Mouse (Mus musculus): ENCODE measurements at regions not wholly inside any gene's neighbourhood (a gene's known extent, or its start where the extent isn't known, plus 50 kb on each side); places are given as distances from the start of the nearest gene placed in this dataset.

- WGBS = 77% methylated on average over 11 of the region's 11 CpGs
- no peak overlapping the region for H3K4me3 ChIP-seq (ENCODE audit: insufficient read depth, low read depth, low read length)
- no peak for TF ChIP-seq POLR2A (IDR thresholded peaks at IDR 0.05; ENCODE audit: insufficient read depth, low read depth, low read length)
- TF ChIP-seq CTCF (IDR thresholded peaks at IDR 0.05; ENCODE audit: insufficient read depth, low read depth, low read length) = no peak
- H3K27ac ChIP-seq (ENCODE audit: insufficient read depth, low read depth, low read length) = no peak overlapping the region
- 0 out of 2 replicates have a peak, but pooled peaks cover 2% of the 10 kb centered on the region for H3K4me1 ChIP-seq (ENCODE audit: control insufficient read depth, insufficient read depth, low read length)
These were observed 57.7 kb upstream of the Atrnl1 start for GRCm38 (mm10) chr19:57552964-57553740.

GRCm38 (mm10) chr19:57554086-57554485, 56.7 kb upstream of the Atrnl1 start:
- Histone ChIP-seq H3K27ac (ENCODE audit: insufficient read depth, low read depth, low read length) (no peak overlapping the region), H3K4me3 (ENCODE audit: insufficient read depth, low read depth, low read length) (no peak overlapping the region), H3K4me1 (ENCODE audit: control insufficient read depth, insufficient read depth, low read length) (0 out of 2 replicates have a peak, but pooled peaks cover 2% of the 10 kb centered on the region)
- TF ChIP-seq POLR2A (IDR thresholded peaks at IDR 0.05; ENCODE audit: insufficient read depth, low read depth, low read length) (no peak), CTCF (IDR thresholded peaks at IDR 0.05; ENCODE audit: insufficient read depth, low read depth, low read length) (no peak)
- WGBS = 94% methylated on average over 6 of the region's 6 CpGs

- TF ChIP-seq CTCF (IDR thresholded peaks at IDR 0.05; ENCODE audit: insufficient read depth, low read depth, low read length) = no peak
- TF ChIP-seq POLR2A (IDR thresholded peaks at IDR 0.05; ENCODE audit: insufficient read depth, low read depth, low read length) = no peak
- H3K4me1 ChIP-seq (ENCODE audit: control insufficient read depth, insufficient read depth, low read length) = 0 out of 2 replicates have a peak, but pooled peaks cover 2% of the 10 kb centered on the region
- no peak overlapping the region for H3K27ac ChIP-seq (ENCODE audit: insufficient read depth, low read depth, low read length)
- no peak overlapping the region for H3K4me3 ChIP-seq (ENCODE audit: insufficient read depth, low read depth, low read length)
- WGBS = 65% methylated on average over 5 of the region's 5 CpGs
These were observed 55.5 kb upstream of the Atrnl1 start for GRCm38 (mm10) chr19:57555313-57555712.

GRCm38 (mm10) chr19:57558420-57558967, 52.3 kb upstream of the Atrnl1 start:
- H3K4me3 ChIP-seq (ENCODE audit: insufficient read depth, low read depth, low read length) = no peak overlapping the region
- H3K27ac ChIP-seq (ENCODE audit: insufficient read depth, low read depth, low read length) = no peak overlapping the region
- TF ChIP-seq POLR2A (IDR thresholded peaks at IDR 0.05; ENCODE audit: insufficient read depth, low read depth, low read length) (no peak), CTCF (IDR thresholded peaks at IDR 0.05; ENCODE audit: insufficient read depth, low read depth, low read length) (no peak)
- no peaks in the 10 kb centered on the region for H3K4me1 ChIP-seq (ENCODE audit: control insufficient read depth, insufficient read depth, low read length)
- 43% methylated on average over 19 of the region's 19 CpGs for WGBS

- no peak overlapping the region for H3K4me3 ChIP-seq (ENCODE audit: insufficient read depth, low read depth, low read length)
- H3K27ac ChIP-seq (ENCODE audit: insufficient read depth, low read depth, low read length) = no peak overlapping the region
- no peaks in the 10 kb centered on the region for H3K4me1 ChIP-seq (ENCODE audit: control insufficient read depth, insufficient read depth, low read length)
- TF ChIP-seq POLR2A (IDR thresholded peaks at IDR 0.05; ENCODE audit: insufficient read depth, low read depth, low read length) (no peak), CTCF (IDR thresholded peaks at IDR 0.05; ENCODE audit: insufficient read depth, low read depth, low read length) (no peak)
- WGBS = 65% methylated on average over 3 of the region's 3 CpGs
These were observed 50.1 kb upstream of the Atrnl1 start for GRCm38 (mm10) chr19:57560757-57561156.

Data from olfactory bulb, adult 2 months (tissue).